Mouse (Mus musculus): ENCODE data around the gene Rnf181. TPM values are rescaled to one million over a fixed set of nuclear protein-coding genes. Genes with fewer than 3 reads are reported as not detected.

Rnf181 gene
- polyA plus RNA-seq, 1 experiment: 192 TPM

- Histone ChIP-seq H3K4me1 (ENCODE audit: control insufficient read depth, insufficient read depth, low read length) (peaks cover 16% of the 10 kb centered on the region), H3K27me3 (replicated peaks; ENCODE audit: control insufficient read depth, insufficient read depth, low read length) (no peaks in the 10 kb centered on the region), H3K4me3 (ENCODE audit: insufficient read depth, low read depth, low read length) (peak overlapping the region; percentile 91), H3K27ac (ENCODE audit: insufficient read depth, low read depth, low read length) (peak overlapping the region; percentile 94), H3K36me3 (ENCODE audit: control insufficient read depth, insufficient read depth, low read length) (peaks cover 7% of the 10 kb centered on the region; the same call in 1 of the 2 replicates)
- peak; percentile 99 for DNase-seq
- under 1% methylated on average over 42 of the region's 42 CpGs for WGBS
- TF ChIP-seq POLR2A (IDR thresholded peaks at IDR 0.05; ENCODE audit: low read depth, low read length) (peak; percentile 83), CTCF (conservative IDR thresholded peaks at IDR 0.05; ENCODE audit: insufficient read depth, insufficient read length, low read depth, low read length) (peak; percentile 37)
Observed at GRCm38 (mm10) chr6:72362132-72363028, 4.4 kb downstream of the Rnf181 start.

- Histone ChIP-seq H3K27ac (ENCODE audit: insufficient read depth, low read depth, low read length) (peak overlapping the region; percentile 94), H3K36me3 (ENCODE audit: control insufficient read depth, insufficient read depth, low read length) (peaks cover 7% of the 10 kb centered on the region; the same call in 1 of the 2 replicates), H3K4me1 (ENCODE audit: control insufficient read depth, insufficient read depth, low read length) (peaks cover 20% of the 10 kb centered on the region), H3K27me3 (replicated peaks; ENCODE audit: control insufficient read depth, insufficient read depth, low read length) (no peaks in the 10 kb centered on the region), H3K4me3 (ENCODE audit: insufficient read depth, low read depth, low read length) (peak overlapping the region; percentile 91)
- TF ChIP-seq POLR2A (IDR thresholded peaks at IDR 0.05; ENCODE audit: low read depth, low read length) (no peak), CTCF (conservative IDR thresholded peaks at IDR 0.05; ENCODE audit: insufficient read depth, insufficient read length, low read depth, low read length) (no peak)
- WGBS: 26% methylated on average over 5 of the region's 5 CpGs
- no peak for DNase-seq
Observed at GRCm38 (mm10) chr6:72361121-72361551, 5.6 kb downstream of the Rnf181 start.

- DNase-seq: peak; percentile 82
- Histone ChIP-seq H3K27ac (ENCODE audit: insufficient read depth, low read depth, low read length) (peak overlapping the region; percentile 94), H3K4me1 (ENCODE audit: control insufficient read depth, insufficient read depth, low read length) (peaks cover 20% of the 10 kb centered on the region; the same call in 1 of the 2 replicates), H3K27me3 (replicated peaks; ENCODE audit: control insufficient read depth, insufficient read depth, low read length) (no peaks in the 10 kb centered on the region), H3K4me3 (ENCODE audit: insufficient read depth, low read depth, low read length) (peak overlapping the region; percentile 34), H3K36me3 (ENCODE audit: control insufficient read depth, insufficient read depth, low read length) (peaks cover 7% of the 10 kb centered on the region; the same call in 1 of the 2 replicates)
- TF ChIP-seq CTCF (conservative IDR thresholded peaks at IDR 0.05; ENCODE audit: insufficient read depth, insufficient read length, low read depth, low read length) (no peak), POLR2A (IDR thresholded peaks at IDR 0.05; ENCODE audit: low read depth, low read length) (peak; percentile 12)
- 38% methylated on average over 7 of the region's 7 CpGs for WGBS
Observed at GRCm38 (mm10) chr6:72360599-72360935, 6.2 kb downstream of the Rnf181 start.

- peaks cover 7% of the 10 kb centered on the region; the same call in 1 of the 2 replicates for H3K36me3 ChIP-seq (ENCODE audit: control insufficient read depth, insufficient read depth, low read length)
- H3K27ac ChIP-seq (ENCODE audit: insufficient read depth, low read depth, low read length): peak overlapping the region; percentile 94
- no peaks in the 10 kb centered on the region for H3K27me3 ChIP-seq (replicated peaks; ENCODE audit: control insufficient read depth, insufficient read depth, low read length)
- H3K4me3 ChIP-seq (ENCODE audit: insufficient read depth, low read depth, low read length): peak overlapping the region; percentile 34
- peaks cover 20% of the 10 kb centered on the region; the same call in 1 of the 2 replicates for H3K4me1 ChIP-seq (ENCODE audit: control insufficient read depth, insufficient read depth, low read length)
- peak; percentile 81 for DNase-seq
- WGBS: 45% methylated on average over 11 of the region's 11 CpGs
- TF ChIP-seq POLR2A (IDR thresholded peaks at IDR 0.05; ENCODE audit: low read depth, low read length): peak; percentile 33
- no peak for TF ChIP-seq CTCF (conservative IDR thresholded peaks at IDR 0.05; ENCODE audit: insufficient read depth, insufficient read length, low read depth, low read length)
Observed at GRCm38 (mm10) chr6:72359891-72360598, 6.7 kb downstream of the Rnf181 start.

GRCm38 (mm10) chr6:72359343-72359742, 7.4 kb downstream of the Rnf181 start:
- Histone ChIP-seq H3K27me3 (replicated peaks; ENCODE audit: control insufficient read depth, insufficient read depth, low read length) (no peaks in the 10 kb centered on the region), H3K4me3 (ENCODE audit: insufficient read depth, low read depth, low read length) (no peak overlapping the region), H3K36me3 (ENCODE audit: control insufficient read depth, insufficient read depth, low read length) (peaks cover 7% of the 10 kb centered on the region; the same call in 1 of the 2 replicates), H3K4me1 (ENCODE audit: control insufficient read depth, insufficient read depth, low read length) (peaks cover 27% of the 10 kb centered on the region; the same call in 1 of the 2 replicates), H3K27ac (ENCODE audit: insufficient read depth, low read depth, low read length) (peak overlapping the region; percentile 94)
- DNase-seq: no peak
- TF ChIP-seq CTCF (conservative IDR thresholded peaks at IDR 0.05; ENCODE audit: insufficient read depth, insufficient read length, low read depth, low read length): no peak
- TF ChIP-seq POLR2A (IDR thresholded peaks at IDR 0.05; ENCODE audit: low read depth, low read length): no peak
- 32% methylated on average over 2 of the region's 2 CpGs for WGBS

- no peak overlapping the region for H3K4me3 ChIP-seq (ENCODE audit: insufficient read depth, low read depth, low read length)
- TF ChIP-seq CTCF (conservative IDR thresholded peaks at IDR 0.05; ENCODE audit: insufficient read depth, insufficient read length, low read depth, low read length) (no peak), POLR2A (IDR thresholded peaks at IDR 0.05; ENCODE audit: low read depth, low read length) (peak; percentile 47)
- no peak for DNase-seq
- H3K36me3 ChIP-seq (ENCODE audit: control insufficient read depth, insufficient read depth, low read length): peaks cover 7% of the 10 kb centered on the region; the same call in 1 of the 2 replicates
- 75% methylated on average over 10 of the region's 10 CpGs for WGBS
- no peaks in the 10 kb centered on the region for H3K27me3 ChIP-seq (replicated peaks; ENCODE audit: control insufficient read depth, insufficient read depth, low read length)
- no peak overlapping the region for H3K27ac ChIP-seq (ENCODE audit: insufficient read depth, low read depth, low read length)
- peaks cover 30% of the 10 kb centered on the region; the same call in 1 of the 2 replicates for H3K4me1 ChIP-seq (ENCODE audit: control insufficient read depth, insufficient read depth, low read length)
Observed at GRCm38 (mm10) chr6:72358086-72358764, 8.5 kb downstream of the Rnf181 start.

All from kidney, adult 2 months (tissue).